Mouse (Mus musculus) spleen, postnatal 4 days (tissue): ENCODE measurements around the gene Rnf130.

Source experiments
- DNase-seq, 2 experiments: peaks; one replicate each; pipeline ENCODE4 v3.0.0; 2022; ENCODE audit warnings: low spot score in 2 of 2

The Rnf130 gene

GRCm38 (mm10) chr11:50024445-50024832 is 707 bp upstream of the Rnf130 start:
- DNase-seq: no peak

GRCm38 (mm10) chr11:50025721-50026520 is 775 bp downstream of the Rnf130 start:
- DNase-seq: no peak

- no peak for DNase-seq
Measured at GRCm38 (mm10) chr11:50026521-50027090, 1.5 kb downstream of the Rnf130 start.

GRCm38 (mm10) chr11:50028416-50028815 is 3.3 kb downstream of the Rnf130 start:
- no peak for DNase-seq

GRCm38 (mm10) chr11:50034155-50034554 is 9.0 kb downstream of the Rnf130 start:
- no peak for DNase-seq

GRCm38 (mm10) chr11:50035726-50036125 is 10.6 kb downstream of the Rnf130 start:
- DNase-seq: no peak

GRCm38 (mm10) chr11:50036781-50037460 is 11.8 kb downstream of the Rnf130 start:
- no peak for DNase-seq

GRCm38 (mm10) chr11:50038757-50039156 is 13.6 kb downstream of the Rnf130 start:
- no peak for DNase-seq

GRCm38 (mm10) chr11:50041148-50041547 is 16.0 kb downstream of the Rnf130 start:
- DNase-seq: no peak

- DNase-seq: no peak
Measured at GRCm38 (mm10) chr11:50042345-50042997, 17.3 kb downstream of the Rnf130 start.

- no peak for DNase-seq
Measured at GRCm38 (mm10) chr11:50044454-50044853, 19.3 kb downstream of the Rnf130 start.

GRCm38 (mm10) chr11:50047610-50048009 is 22.5 kb downstream of the Rnf130 start:
- no peak for DNase-seq

- no peak for DNase-seq
Measured at GRCm38 (mm10) chr11:50048115-50048514, 23.0 kb downstream of the Rnf130 start.

- DNase-seq: no peak
Measured at GRCm38 (mm10) chr11:50050392-50050791, 25.2 kb downstream of the Rnf130 start.

GRCm38 (mm10) chr11:50057713-50058112 is 32.6 kb downstream of the Rnf130 start:
- DNase-seq: no peak

- DNase-seq: no peak
Measured at GRCm38 (mm10) chr11:50058277-50058676, 33.1 kb downstream of the Rnf130 start.

- DNase-seq: no peak
Measured at GRCm38 (mm10) chr11:50059045-50059444, 33.9 kb downstream of the Rnf130 start.

GRCm38 (mm10) chr11:50062116-50062515 is 37.0 kb downstream of the Rnf130 start:
- DNase-seq: no peak

- no peak for DNase-seq
Measured at GRCm38 (mm10) chr11:50066088-50066487, 40.9 kb downstream of the Rnf130 start.

- no peak for DNase-seq
Measured at GRCm38 (mm10) chr11:50073830-50074229, 48.7 kb downstream of the Rnf130 start.

GRCm38 (mm10) chr11:50076756-50077155 is 51.6 kb downstream of the Rnf130 start:
- no peak for DNase-seq
